Mouse (Mus musculus): ENCODE measurements around the gene Defa21. TPM values are rescaled to one million over a fixed set of nuclear protein-coding genes. Genes with fewer than 3 reads are reported as not detected.
"Not testable (repeated sequence)": the region's sequence is repeated elsewhere in the genome, so short reads cannot be mapped to it uniquely, and the experiment has no call there.

Gene Defa21
- not detected in 2 replicates for polyA plus RNA-seq (2015; fragmentation: Nextera tagmentation; extraction: Ambion mirVana)

- not testable (repeated sequence) for H3K27me3 ChIP-seq; ATAC-seq; H3K27ac ChIP-seq; H3K4me2 ChIP-seq (replicated peaks); H3K4me1 ChIP-seq (replicated peaks); H3K9ac ChIP-seq (replicated peaks); H3K36me3 ChIP-seq; H3K9me3 ChIP-seq; H3K4me3 ChIP-seq (replicated peaks)
- WGBS, result no CpG with 5 or more reads among the region's 1 CpGs
These were observed at the start of gene Defa21 for GRCm38 (mm10) chr8:21025245-21025644. Gene Defa21 (plus strand): TSS chr8:21025545.

- Histone ChIP-seq H3K9ac (replicated peaks) (no peak overlapping the region), H3K27me3 (no peaks in the 10 kb centered on the region), H3K36me3 (no peaks in the 10 kb centered on the region), H3K4me2 (replicated peaks) (no peak overlapping the region), H3K9me3 (peaks cover 26% of the 10 kb centered on the region), H3K4me3 (replicated peaks) (no peak overlapping the region), H3K27ac (no peak overlapping the region), H3K4me1 (replicated peaks) (no peaks in the 10 kb centered on the region)
- ATAC-seq, result no peak
- 35% methylated on average over 1 of the region's 1 CpGs for WGBS
These were observed 45.5 kb upstream of the Defa21 start for GRCm38 (mm10) chr8:20979846-20980245.

GRCm38 (mm10) chr8:20994042-20994441 lies 31.3 kb upstream of the Defa21 start:
- not testable (repeated sequence) for H3K27me3 ChIP-seq; H3K36me3 ChIP-seq; H3K4me3 ChIP-seq (replicated peaks); ATAC-seq; H3K4me2 ChIP-seq (replicated peaks); H3K27ac ChIP-seq; H3K4me1 ChIP-seq (replicated peaks); H3K9ac ChIP-seq (replicated peaks)
- H3K9me3 ChIP-seq, result peaks cover 29% of the 10 kb centered on the region

GRCm38 (mm10) chr8:20996776-20997175 lies 28.6 kb upstream of the Defa21 start:
- 76% methylated on average over 2 of the region's 2 CpGs for WGBS
- H3K4me2 ChIP-seq (replicated peaks), result no peak overlapping the region
- H3K27me3 ChIP-seq, result no peaks in the 10 kb centered on the region

GRCm38 (mm10) chr8:20997291-20997690 lies 28.1 kb upstream of the Defa21 start:
- H3K9me3 ChIP-seq, result peaks cover 21% of the 10 kb centered on the region
- no peak for ATAC-seq
- no peak overlapping the region for H3K4me3 ChIP-seq (replicated peaks)
- no peak overlapping the region for H3K4me2 ChIP-seq (replicated peaks)
- no peaks in the 10 kb centered on the region for H3K36me3 ChIP-seq
- no peak overlapping the region for H3K9ac ChIP-seq (replicated peaks)
- no peaks in the 10 kb centered on the region for H3K27me3 ChIP-seq
- H3K4me1 ChIP-seq (replicated peaks), result no peaks in the 10 kb centered on the region
- no peak overlapping the region for H3K27ac ChIP-seq

More at GRCm38 (mm10) chr8:20996776-20997175, 28.6 kb upstream of the Defa21 start:
- Histone ChIP-seq H3K9ac (replicated peaks) (no peak overlapping the region), H3K27ac (no peak overlapping the region), H3K9me3 (peaks cover 23% of the 10 kb centered on the region), H3K36me3 (no peaks in the 10 kb centered on the region), H3K4me1 (replicated peaks) (no peaks in the 10 kb centered on the region), H3K4me3 (replicated peaks) (no peak overlapping the region)
- no peak for ATAC-seq

- 46% methylated on average over 8 of the region's 8 CpGs for WGBS
- Histone ChIP-seq H3K9me3 (peaks cover 17% of the 10 kb centered on the region; the same call in 1 of the 2 replicates), H3K4me1 (replicated peaks) (no peaks in the 10 kb centered on the region), H3K27me3 (no peaks in the 10 kb centered on the region), H3K9ac (replicated peaks) (no peak overlapping the region), H3K4me3 (replicated peaks) (no peak overlapping the region), H3K36me3 (no peaks in the 10 kb centered on the region), H3K27ac (no peak overlapping the region), H3K4me2 (replicated peaks) (no peak overlapping the region)
- ATAC-seq, result 0 out of 2 replicates have a peak, but pooled peaks have one; percentile 63
These were observed 24.2 kb upstream of the Defa21 start for GRCm38 (mm10) chr8:21001171-21001570.

- H3K27ac ChIP-seq, result no peak overlapping the region
- no peak overlapping the region for H3K4me3 ChIP-seq (replicated peaks)
- H3K36me3 ChIP-seq, result no peaks in the 10 kb centered on the region
- no peak overlapping the region for H3K4me2 ChIP-seq (replicated peaks)
- WGBS, result 23% methylated on average over 1 of the region's 1 CpGs
- ATAC-seq, result no peak
- H3K9me3 ChIP-seq, result peaks cover 4% of the 10 kb centered on the region; the same call in 1 of the 2 replicates
- no peaks in the 10 kb centered on the region for H3K27me3 ChIP-seq
- H3K4me1 ChIP-seq (replicated peaks), result no peaks in the 10 kb centered on the region
- no peak overlapping the region for H3K9ac ChIP-seq (replicated peaks)
These were observed 18.5 kb upstream of the Defa21 start for GRCm38 (mm10) chr8:21006801-21007200.

- not testable (repeated sequence) for H3K9ac ChIP-seq (replicated peaks); H3K27ac ChIP-seq; H3K9me3 ChIP-seq; H3K36me3 ChIP-seq; H3K4me2 ChIP-seq (replicated peaks); ATAC-seq; H3K4me3 ChIP-seq (replicated peaks); H3K4me1 ChIP-seq (replicated peaks); H3K27me3 ChIP-seq
- whole genome bisulfite sequencing, result 49% methylated on average over 6 of the region's 6 CpGs
These were observed 16.8 kb upstream of the Defa21 start for GRCm38 (mm10) chr8:21008578-21008977.

- H3K9me3 ChIP-seq; H3K4me1 ChIP-seq (replicated peaks); H3K4me3 ChIP-seq (replicated peaks); H3K36me3 ChIP-seq; H3K27ac ChIP-seq; H3K27me3 ChIP-seq; ATAC-seq; H3K9ac ChIP-seq (replicated peaks); H3K4me2 ChIP-seq (replicated peaks): not testable (repeated sequence)
- WGBS, result 87% methylated on average over 1 of the region's 1 CpGs
These were observed 14.8 kb upstream of the Defa21 start for GRCm38 (mm10) chr8:21010548-21010947.

- not testable (repeated sequence) for H3K4me1 ChIP-seq (replicated peaks); H3K4me3 ChIP-seq (replicated peaks); H3K27ac ChIP-seq; ATAC-seq; H3K9ac ChIP-seq (replicated peaks); H3K4me2 ChIP-seq (replicated peaks); H3K27me3 ChIP-seq; H3K9me3 ChIP-seq; H3K36me3 ChIP-seq
- no CpG with 5 or more reads among the region's 1 CpGs for WGBS
These were observed 29.4 kb downstream of the Defa21 start, which contains the start of gene Defa23 for GRCm38 (mm10) chr8:21054747-21055146. Gene Defa23 (plus strand): TSS chr8:21055047.

- not testable (repeated sequence) for H3K4me1 ChIP-seq (replicated peaks); ATAC-seq; H3K4me2 ChIP-seq (replicated peaks); H3K27me3 ChIP-seq; H3K9ac ChIP-seq (replicated peaks); H3K27ac ChIP-seq; H3K36me3 ChIP-seq; H3K4me3 ChIP-seq (replicated peaks); H3K9me3 ChIP-seq
- 80% methylated on average over 1 of the region's 1 CpGs for WGBS
These were observed 39.4 kb downstream of the Defa21 start, which contains the start of gene Defa35 for GRCm38 (mm10) chr8:21064738-21065137. Gene Defa35 (plus strand): TSS chr8:21065038.

Measured in midbrain, embryonic 13.5 days (tissue).